Mouse (Mus musculus) neural tube, embryonic 11.5 days (tissue): Measurements from ENCODE around the gene Mrpl9. TPM values are rescaled to one million over a fixed set of nuclear protein-coding genes. Genes with fewer than 3 reads are reported as not detected.

Experiments used
- ATAC-seq: fragments of 200-750 bp; cut with Nextera tagmentation; 2 replicates; pipeline ENCODE4 v1.8.0; 2017; ENCODE audit warnings: moderate number of reproducible peaks, mild to moderate bottlenecking, moderate TSS enrichment, moderate library complexity; ENCODE audit not compliant: insufficient read depth, low FRiP score, low TSS enrichment
- DNase-seq: peaks from one replicate; pipeline ENCODE4 v3.0.0-alpha.2; 2015; ENCODE audit warnings: low spot score
- H3K27ac ChIP-seq: fragments of 300-500 bp; sonication (generic); 2 replicates; pipeline ENCODE4 v1.5.1; 2014; ENCODE audit warnings: low read depth, mild to moderate bottlenecking, low read length
- H3K27me3 ChIP-seq: fragments of 300-500 bp; sonication (generic); 2 replicates; pipeline ENCODE4 v1.6.1; 2014; ENCODE audit warnings: mild to moderate bottlenecking, low read length, mixed read lengths; ENCODE audit not compliant: control insufficient read depth, insufficient read depth
- H3K36me3 ChIP-seq: fragments of 300-500 bp; sonication (generic); 2 replicates; pipeline ENCODE4 v1.6.1; 2014; ENCODE audit warnings: mild to moderate bottlenecking, low read length, moderate library complexity, mixed read lengths; ENCODE audit not compliant: control insufficient read depth, insufficient read depth
- H3K4me1 ChIP-seq: fragments of 300-500 bp; sonication (generic); 2 replicates; pipeline ENCODE4 v1.6.1; 2014; ENCODE audit warnings: low read length, mixed read lengths; ENCODE audit not compliant: control insufficient read depth, insufficient read depth
- H3K4me2 ChIP-seq: fragments of 300-500 bp; sonication (generic); 2 replicates; pipeline ENCODE4 v1.6.1; 2014; ENCODE audit warnings: low read depth, mild to moderate bottlenecking, moderate library complexity
- H3K4me3 ChIP-seq: fragments of 300-500 bp; sonication (generic); 2 replicates; pipeline ENCODE4 v1.5.1; 2014; ENCODE audit warnings: low read depth, low read length
- H3K9ac ChIP-seq: fragments of 300-500 bp; sonication (generic); 2 replicates; pipeline ENCODE4 v1.6.1; 2014; ENCODE audit warnings: mild to moderate bottlenecking, low read length
- H3K9me3 ChIP-seq: fragments of 300-500 bp; sonication (generic); 2 replicates; pipeline ENCODE4 v1.6.1; 2016; ENCODE audit warnings: low read length; ENCODE audit not compliant: control insufficient read depth
- WGBS: fragments of 180-500 bp; shearing (Covaris S2); extraction: QIAGEN DNeasy Blood & Tissue Kit; methylation state at CpG from one replicate; pipeline ENCODE4 v1.1.7; 2014; 5-methylcytosine and 5-hydroxymethylcytosine counted together
- polyA plus RNA-seq: library from polyadenylated mRNA; unstranded; fragments of >200 nt; fragmentation: Nextera tagmentation; extraction: Ambion mirVana; gene quantifications from 2 replicates; pipeline ENCODE4 v1.2.1, GENCODE M21; 2014

Gene Mrpl9
- polyA plus RNA-seq, 1 experiment from 2014 or later, result 64.7 TPM

GRCm38 (mm10) chr3:94473567-94474232, 30.6 kb downstream of the Mrpl9 start:
- H3K4me1 ChIP-seq, result peaks cover 8% of the 10 kb centered on the region; the same call in 1 of the 2 replicates
- 90% methylated on average over 5 of the region's 5 CpGs for WGBS

GRCm38 (mm10) chr3:94476301-94477035, 33.4 kb downstream of the Mrpl9 start:
- peaks cover 24% of the 10 kb centered on the region for H3K4me1 ChIP-seq
- DNase-seq, result no peak
- 61% methylated on average over 8 of the region's 8 CpGs for WGBS

More at GRCm38 (mm10) chr3:94473567-94474232, 30.6 kb downstream of the Mrpl9 start:
- Histone ChIP-seq H3K36me3 (no peaks in the 10 kb centered on the region), H3K27me3 (no peaks in the 10 kb centered on the region), H3K4me3 (no peak overlapping the region), H3K9ac (no peak overlapping the region), H3K27ac (no peak overlapping the region), H3K4me2 (no peak overlapping the region), H3K9me3 (no peaks in the 10 kb centered on the region)
- DNase-seq (no peak), ATAC-seq (no peak)

GRCm38 (mm10) chr3:94477444-94477843, 34.3 kb downstream of the Mrpl9 start:
- peaks cover 8% of the 10 kb centered on the region; the same call in 1 of the 2 replicates for H3K27me3 ChIP-seq
- peak overlapping the region; percentile 62; the same call in 1 of the 2 replicates for H3K27ac ChIP-seq
- 55% methylated on average over 4 of the region's 4 CpGs for WGBS
- peak overlapping the region; percentile 66 for H3K4me2 ChIP-seq
- ATAC-seq, result no peak
- DNase-seq, result no peak
- H3K4me1 ChIP-seq, result peaks cover 24% of the 10 kb centered on the region
- no peaks in the 10 kb centered on the region for H3K9me3 ChIP-seq
- H3K9ac ChIP-seq, result peak overlapping the region; percentile 42
- 0 out of 2 replicates have a peak overlapping the region, but pooled peaks have one; percentile 16 for H3K4me3 ChIP-seq
- no peaks in the 10 kb centered on the region for H3K36me3 ChIP-seq

More at GRCm38 (mm10) chr3:94476301-94477035, 33.4 kb downstream of the Mrpl9 start:
- Histone ChIP-seq H3K9ac (no peak overlapping the region), H3K36me3 (no peaks in the 10 kb centered on the region), H3K27me3 (peaks cover 8% of the 10 kb centered on the region; the same call in 1 of the 2 replicates), H3K4me3 (no peak overlapping the region), H3K4me2 (no peak overlapping the region), H3K9me3 (no peaks in the 10 kb centered on the region), H3K27ac (no peak overlapping the region)
- no peak for ATAC-seq

GRCm38 (mm10) chr3:94477981-94478422, 34.9 kb downstream of the Mrpl9 start, which contains the start of gene Celf3:
TSS of gene Celf3 (plus strand) at chr3:94478295.
- Histone ChIP-seq H3K4me1 (peaks cover 27% of the 10 kb centered on the region), H3K9ac (peak within 1 kb of the TSS; percentile 78), H3K9me3 (no peaks in the 10 kb centered on the region), H3K27ac (peak within 1 kb of the TSS; percentile 77), H3K4me2 (peak within 1 kb of the TSS; percentile 66), H3K36me3 (no peaks in the 10 kb centered on the region), H3K4me3 (peak within 1 kb of the TSS; percentile 54), H3K27me3 (peaks cover 8% of the 10 kb centered on the region; the same call in 1 of the 2 replicates)
- DNase-seq, result peak; percentile 80
- WGBS, result 0% methylated on average over 14 of the region's 14 CpGs
- peak; percentile 83 for ATAC-seq

GRCm38 (mm10) chr3:94478591-94479169, 35.6 kb downstream of the Mrpl9 start:
- H3K4me1 ChIP-seq, result peaks cover 34% of the 10 kb centered on the region
- 6% methylated on average over 9 of the region's 9 CpGs for WGBS
- DNase-seq, result peak; percentile 31
- peak overlapping the region; percentile 54 for H3K4me3 ChIP-seq
- H3K27ac ChIP-seq, result peak overlapping the region; percentile 77
- H3K9me3 ChIP-seq, result no peaks in the 10 kb centered on the region
- H3K4me2 ChIP-seq, result peak overlapping the region; percentile 66
- H3K27me3 ChIP-seq, result peaks cover 8% of the 10 kb centered on the region; the same call in 1 of the 2 replicates
- no peaks in the 10 kb centered on the region for H3K36me3 ChIP-seq
- peak; percentile 13; the same call in 1 of the 2 replicates for ATAC-seq
- peak overlapping the region; percentile 78 for H3K9ac ChIP-seq

GRCm38 (mm10) chr3:94479564-94479963, 36.4 kb downstream of the Mrpl9 start:
- peaks cover 8% of the 10 kb centered on the region; the same call in 1 of the 2 replicates for H3K27me3 ChIP-seq
- DNase-seq (no peak), ATAC-seq (no peak)
- 7% methylated on average over 11 of the region's 11 CpGs for whole genome bisulfite sequencing
- H3K36me3 ChIP-seq, result no peaks in the 10 kb centered on the region
- H3K4me1 ChIP-seq, result peaks cover 40% of the 10 kb centered on the region
- no peaks in the 10 kb centered on the region for H3K9me3 ChIP-seq
- H3K4me2 ChIP-seq, result peak overlapping the region; percentile 66
- peak overlapping the region; percentile 77; the same call in 1 of the 2 replicates for H3K27ac ChIP-seq
- peak overlapping the region; percentile 78 for H3K9ac ChIP-seq
- peak overlapping the region; percentile 54 for H3K4me3 ChIP-seq

GRCm38 (mm10) chr3:94480291-94480884, 37.3 kb downstream of the Mrpl9 start, which contains the start of gene Riiad1:
TSS of gene Riiad1 (minus strand) at chr3:94480341.
- Histone ChIP-seq H3K27me3 (peaks cover 8% of the 10 kb centered on the region; the same call in 1 of the 2 replicates), H3K36me3 (no peaks in the 10 kb centered on the region), H3K4me3 (peak within 1 kb of the TSS; percentile 54), H3K9me3 (no peaks in the 10 kb centered on the region), H3K27ac (peak within 1 kb of the TSS; percentile 77), H3K9ac (peak within 1 kb of the TSS; percentile 78), H3K4me1 (peaks cover 48% of the 10 kb centered on the region), H3K4me2 (peak within 1 kb of the TSS; percentile 66)
- WGBS, result 8% methylated on average over 16 of the region's 16 CpGs
- peak; percentile 66 for DNase-seq
- no peak for ATAC-seq

GRCm38 (mm10) chr3:94481429-94481828, 38.3 kb downstream of the Mrpl9 start:
- no peak overlapping the region for H3K27ac ChIP-seq
- no peak overlapping the region for H3K4me3 ChIP-seq
- DNase-seq, result no peak
- peaks cover 51% of the 10 kb centered on the region for H3K4me1 ChIP-seq
- H3K36me3 ChIP-seq, result no peaks in the 10 kb centered on the region
- no peak for ATAC-seq
- WGBS, result 77% methylated on average over 4 of the region's 4 CpGs
- no peaks in the 10 kb centered on the region for H3K9me3 ChIP-seq
- H3K9ac ChIP-seq, result no peak overlapping the region
- no peak overlapping the region for H3K4me2 ChIP-seq
- H3K27me3 ChIP-seq, result peaks cover 8% of the 10 kb centered on the region; the same call in 1 of the 2 replicates
